Comparison of ENCODE assay signal across 8 mouse cellular contexts in the genomic region with DNA sequence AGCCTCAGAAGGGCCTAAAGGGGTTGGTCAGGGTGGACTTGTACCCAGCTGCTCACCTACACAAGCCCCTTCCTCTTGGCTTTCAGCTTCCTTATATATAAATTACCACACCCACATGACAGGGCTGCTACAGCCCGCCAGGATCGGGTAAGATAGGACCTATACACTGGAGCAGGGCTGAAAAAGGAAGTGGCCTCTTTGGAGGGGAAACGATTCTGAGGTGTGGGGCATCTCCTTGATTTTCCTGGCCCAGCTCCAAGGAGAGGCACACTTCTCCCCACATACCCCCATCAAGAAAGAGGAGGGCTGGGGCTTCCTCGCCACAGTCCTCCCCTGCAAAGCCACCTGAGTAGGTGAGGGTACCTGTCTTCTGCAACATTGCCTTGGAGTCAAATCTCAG. TPM values are rescaled to one million over a fixed set of nuclear protein-coding genes. Genes with fewer than 3 reads are reported as not detected.
DNase-seq lines count a peak whose midpoint lies in the region; ATAC-seq and TF ChIP-seq lines count a peak whose summit lies in the region.

No protein-coding gene starts in this region.

- WGBS in lung, embryonic 16.5 days: 1% methylated on average over 4 of the region's 4 CpGs
- 27% methylated on average over 4 of the region's 4 CpGs for WGBS in embryonic facial prominence, embryonic 15.5 days
- WGBS in limb, embryonic 13.5 days: 26% methylated on average over 4 of the region's 4 CpGs
- WGBS in small intestine, adult 2 months: 6% methylated on average over 4 of the region's 4 CpGs

- no peak for ATAC-seq in lung, embryonic 16.5 days (ENCODE audit: low read depth)
- no peak for ATAC-seq in embryonic facial prominence, embryonic 15.5 days (ENCODE audit: insufficient number of reproducible peaks, low FRiP score, low TSS enrichment, low read depth)
- ATAC-seq in limb, embryonic 13.5 days (ENCODE audit: low FRiP score, low read depth): no peak

- DNase-seq in lung, postnatal 10 days: no peak
- DNase-seq in Muller cell, postnatal 12 days (ENCODE audit: inconsistent ontology term): no peak
- no peak for DNase-seq in layer of hippocampus, adult 9-11 months
- no peak for DNase-seq in layer of hippocampus, adult 11-12 months (ENCODE audit: low spot score)

- no peak for TF ChIP-seq POLR2A in small intestine, adult 2 months (IDR thresholded peaks at IDR 0.05; ENCODE audit: low read depth, low read length)

- peak overlapping the region; percentile 81 for H3K9ac ChIP-seq in lung, embryonic 16.5 days (ENCODE audit: low read length)
- peak overlapping the region; percentile 54 for H3K9ac ChIP-seq in embryonic facial prominence, embryonic 15.5 days
- peak overlapping the region; percentile 70 for H3K9ac ChIP-seq in limb, embryonic 13.5 days

- H3K36me3 ChIP-seq in lung, embryonic 16.5 days (ENCODE audit: control insufficient read depth, insufficient read depth, low read length): peaks cover 9% of the 10 kb centered on the region
- H3K36me3 ChIP-seq in embryonic facial prominence, embryonic 15.5 days: peaks cover 29% of the 10 kb centered on the region
- peaks cover 22% of the 10 kb centered on the region for H3K36me3 ChIP-seq in limb, embryonic 13.5 days
- peaks cover 30% of the 10 kb centered on the region for H3K36me3 ChIP-seq in small intestine, adult 2 months (ENCODE audit: control insufficient read depth, insufficient read depth, low read length)

- no peak for TF ChIP-seq CTCF in small intestine, adult 2 months (IDR thresholded peaks at IDR 0.05; ENCODE audit: extremely low read depth, insufficient read length, insufficient replicate concordance, low read depth, low read length)

- peaks cover 3% of the 10 kb centered on the region; the same call in 1 of the 2 replicates for H3K27me3 ChIP-seq in lung, embryonic 16.5 days (ENCODE audit: control insufficient read depth, insufficient read depth, low read depth, low read length)
- no peaks in the 10 kb centered on the region for H3K27me3 ChIP-seq in embryonic facial prominence, embryonic 15.5 days
- H3K27me3 ChIP-seq in limb, embryonic 13.5 days: peaks cover 5% of the 10 kb centered on the region
- 0 out of 2 replicates have a peak, but pooled peaks cover 3% of the 10 kb centered on the region for H3K27me3 ChIP-seq in small intestine, adult 2 months (ENCODE audit: control insufficient read depth, insufficient read depth, low read length)

- no peaks in the 10 kb centered on the region for H3K9me3 ChIP-seq in lung, embryonic 16.5 days (ENCODE audit: control insufficient read depth, low read length)
- no peaks in the 10 kb centered on the region for H3K9me3 ChIP-seq in embryonic facial prominence, embryonic 15.5 days (replicated peaks)
- no peaks in the 10 kb centered on the region for H3K9me3 ChIP-seq in limb, embryonic 13.5 days

- H3K4me1 ChIP-seq in lung, embryonic 16.5 days (replicated peaks; ENCODE audit: control insufficient read depth, insufficient read depth, low read length): peaks cover 25% of the 10 kb centered on the region
- peaks cover 47% of the 10 kb centered on the region for H3K4me1 ChIP-seq in embryonic facial prominence, embryonic 15.5 days
- peaks cover 44% of the 10 kb centered on the region for H3K4me1 ChIP-seq in limb, embryonic 13.5 days
- peaks cover 19% of the 10 kb centered on the region for H3K4me1 ChIP-seq in small intestine, adult 2 months (ENCODE audit: control insufficient read depth, insufficient read depth, insufficient read length, low read length)

- no peak overlapping the region for H3K27ac ChIP-seq in lung, embryonic 16.5 days (ENCODE audit: low read length)
- peak overlapping the region; percentile 76; the same call in 1 of the 2 replicates for H3K27ac ChIP-seq in embryonic facial prominence, embryonic 15.5 days (replicated peaks)
- H3K27ac ChIP-seq in limb, embryonic 13.5 days: 0 out of 2 replicates have a peak overlapping the region, but pooled peaks have one; percentile 22
- H3K27ac ChIP-seq in small intestine, adult 2 months (ENCODE audit: insufficient read depth, low read depth, low read length): 0 out of 2 replicates have a peak overlapping the region, but pooled peaks have one; percentile 39

- peak overlapping the region; percentile 77 for H3K4me2 ChIP-seq in lung, embryonic 16.5 days (ENCODE audit: low read depth, low read length)
- H3K4me2 ChIP-seq in embryonic facial prominence, embryonic 15.5 days (replicated peaks): peak overlapping the region; percentile 70
- H3K4me2 ChIP-seq in limb, embryonic 13.5 days (replicated peaks): peak overlapping the region; percentile 81

- H3K4me3 ChIP-seq in lung, embryonic 16.5 days (ENCODE audit: low read length): peak overlapping the region; percentile 73
- H3K4me3 ChIP-seq in embryonic facial prominence, embryonic 15.5 days (replicated peaks): peak overlapping the region; percentile 70
- peak overlapping the region; percentile 53 for H3K4me3 ChIP-seq in limb, embryonic 13.5 days
- H3K4me3 ChIP-seq in small intestine, adult 2 months (ENCODE audit: low read depth, low read length): peak overlapping the region; percentile 71

RNA-seq across cellular contexts. Expression of gene Naga, which starts 0.8 kb away (rescaled TPM):
- 55.9 and 66.4 TPM in 2 replicates for polyA plus RNA-seq in lung, embryonic 16.5 days (2015; fragmentation: Nextera tagmentation; extraction: Ambion mirVana)
- 64.8 and 65.9 TPM in 2 replicates for polyA plus RNA-seq in embryonic facial prominence, embryonic 15.5 days (2015; fragmentation: Nextera tagmentation; extraction: Ambion mirVana)
- polyA plus RNA-seq in limb, embryonic 13.5 days (2015; fragmentation: Nextera tagmentation; extraction: Ambion mirVana): 45.5 and 48.1 TPM in 2 replicates
- polyA plus RNA-seq in small intestine, adult 2 months (2012; rRNA removed): 83.2 and 196 TPM in 2 replicates

RNA-seq across cellular contexts. Expression of gene Pheta2, which starts 0.9 kb away (rescaled TPM):
- polyA plus RNA-seq in lung, embryonic 16.5 days (2015; fragmentation: Nextera tagmentation; extraction: Ambion mirVana): 14.1 and 15.6 TPM in 2 replicates
- polyA plus RNA-seq in embryonic facial prominence, embryonic 15.5 days (2015; fragmentation: Nextera tagmentation; extraction: Ambion mirVana): 23.8 and 24.9 TPM in 2 replicates
- 17.9 and 18.6 TPM in 2 replicates for polyA plus RNA-seq in limb, embryonic 13.5 days (2015; fragmentation: Nextera tagmentation; extraction: Ambion mirVana)
- 0.42 and 0.56 TPM in 2 replicates for polyA plus RNA-seq in small intestine, adult 2 months (2012; rRNA removed)

RNA-seq across cellular contexts. Expression of gene Smdt1, which starts 0.9 kb away (rescaled TPM):
- polyA plus RNA-seq in lung, embryonic 16.5 days (2015; fragmentation: Nextera tagmentation; extraction: Ambion mirVana): 243 and 250 TPM in 2 replicates
- 264 and 279 TPM in 2 replicates for polyA plus RNA-seq in embryonic facial prominence, embryonic 15.5 days (2015; fragmentation: Nextera tagmentation; extraction: Ambion mirVana)
- polyA plus RNA-seq in limb, embryonic 13.5 days (2015; fragmentation: Nextera tagmentation; extraction: Ambion mirVana): 239 and 258 TPM in 2 replicates
- polyA plus RNA-seq in small intestine, adult 2 months (2012; rRNA removed): 200 and 394 TPM in 2 replicates

RNA-seq across cellular contexts. Expression of gene Ndufa6, which starts 16.2 kb away (rescaled TPM):
- 313 and 340 TPM in 2 replicates for polyA plus RNA-seq in lung, embryonic 16.5 days (2015; fragmentation: Nextera tagmentation; extraction: Ambion mirVana)
- 314 and 320 TPM in 2 replicates for polyA plus RNA-seq in embryonic facial prominence, embryonic 15.5 days (2015; fragmentation: Nextera tagmentation; extraction: Ambion mirVana)
- polyA plus RNA-seq in limb, embryonic 13.5 days (2015; fragmentation: Nextera tagmentation; extraction: Ambion mirVana): 294 and 300 TPM in 2 replicates
- 410 and 669 TPM in 2 replicates for polyA plus RNA-seq in small intestine, adult 2 months (2012; rRNA removed)

RNA-seq across cellular contexts. Expression of gene Wbp2nl, which starts 39.1 kb away (rescaled TPM):
- 0.25 and 0.38 TPM in 2 replicates for polyA plus RNA-seq in lung, embryonic 16.5 days (2015; fragmentation: Nextera tagmentation; extraction: Ambion mirVana)
- polyA plus RNA-seq in embryonic facial prominence, embryonic 15.5 days (2015; fragmentation: Nextera tagmentation; extraction: Ambion mirVana): 0.20 TPM in 1 of 2 replicates, not detected in the other
- polyA plus RNA-seq in limb, embryonic 13.5 days (2015; fragmentation: Nextera tagmentation; extraction: Ambion mirVana): not detected in 2 replicates
- polyA plus RNA-seq in small intestine, adult 2 months (2012; rRNA removed): not detected in 2 replicates
